Mouse (Mus musculus) lung, adult 2 months (tissue): Measurements from ENCODE around the gene 3110070M22Rik.

Experiments used
- CTCF ChIP-seq: fragments of 200-500 bp; IDR thresholded peaks from 2 replicates; pipeline ENCODE4 v1.5.1; 2011; ENCODE audit warnings: mild to moderate bottlenecking, low read length, control low read depth; ENCODE audit not compliant: insufficient read depth
- POLR2A ChIP-seq: fragments of 200-500 bp; IDR thresholded peaks from 2 replicates; pipeline ENCODE4 v1.6.1; 2011; ENCODE audit warnings: low read depth, mild to moderate bottlenecking, control low read depth, low read length, borderline replicate concordance; ENCODE audit errors: extremely low read depth

- TF ChIP-seq CTCF (no peak), POLR2A (no peak)
Measured at GRCm38 (mm10) chr13:119453563-119453962, 34.6 kb downstream of the 3110070M22Rik start.
